Comparison of ENCODE assay signal across 10 mouse cellular contexts in genomic region chr17:46129741-46130498, GRCm38 (mm10). TPM values are rescaled to one million over a fixed set of nuclear protein-coding genes. Genes with fewer than 3 reads are reported as not detected.
A peak's percentile ranks its signal among the peaks of the same experiment; 100 is the strongest.
DNase-seq lines count a peak whose midpoint lies in the region; ATAC-seq and TF ChIP-seq lines count a peak whose summit lies in the region.
"Had no signal": no experiment of that assay in that cellular context is flagged by ENCODE, and none has a peak within 500 bp of the region (broad histone marks: within the 10 kb centered on the region; RNA-seq: fewer than 3 reads in every experiment).

No protein-coding gene starts in this region.

- H3K4me1 ChIP-seq in cortical plate, adult 2 months (ENCODE audit: control insufficient read depth, insufficient read depth, low read length), result no peaks in the 10 kb centered on the region; the same call in 1 of the 2 replicates
- H3K4me1 ChIP-seq in hindbrain, embryonic 16.5 days (ENCODE audit: control insufficient read depth, insufficient read depth, low read depth, low read length), result no peaks in the 10 kb centered on the region

- H3K27me3 ChIP-seq in hindbrain, embryonic 16.5 days (replicated peaks; ENCODE audit: control insufficient read depth, insufficient read depth, low read length), result no peaks in the 10 kb centered on the region

- no peak overlapping the region for H3K4me3 ChIP-seq in cortical plate, adult 2 months (ENCODE audit: insufficient read depth, low read length)
- no peak overlapping the region for H3K4me3 ChIP-seq in hindbrain, embryonic 16.5 days (ENCODE audit: low read length)
- H3K4me3 ChIP-seq: erythroblast, embryonic 14.5 days had no signal

- no peak for ATAC-seq in inflammation-experienced regulatory T-cells, adult 6 months
- ATAC-seq in hindbrain, embryonic 16.5 days, result no peak; the same call in 1 of the 2 replicates

- H3K36me3 ChIP-seq in hindbrain, embryonic 16.5 days (ENCODE audit: control insufficient read depth, insufficient read depth, low read length), result peaks cover 37% of the 10 kb centered on the region

- no peak for TF ChIP-seq CTCF in cortical plate, adult 2 months (IDR thresholded peaks at IDR 0.05; ENCODE audit: extremely low read depth, insufficient read depth, low read length)

- H3K9me3 ChIP-seq in hindbrain, embryonic 16.5 days (ENCODE audit: control insufficient read depth, low read length), result no peaks in the 10 kb centered on the region

- no peak overlapping the region; the same call in 1 of the 2 replicates for H3K27ac ChIP-seq in cortical plate, adult 2 months (ENCODE audit: insufficient read depth, low read length)
- no peak overlapping the region for H3K27ac ChIP-seq in hindbrain, embryonic 16.5 days (ENCODE audit: low read depth, low read length)
- H3K27ac ChIP-seq: liver, embryonic 14.5 days had no signal

- H3K4me2 ChIP-seq in hindbrain, embryonic 16.5 days (ENCODE audit: low read length), result no peak overlapping the region

- WGBS in hindbrain, embryonic 16.5 days, result 77% methylated on average over 13 of the region's 13 CpGs

- peak; percentile 44 for DNase-seq in kidney, postnatal 10 days
- DNase-seq in kidney, postnatal 36 days, result no peak
- DNase-seq in heart, adult 8-10 months (ENCODE audit: low spot score), result peak; percentile 71
- peak; percentile 65 for DNase-seq in lung, postnatal 36 days
- DNase-seq in retina, embryonic 14.5 days (ENCODE audit: low spot score), result no peak

- TF ChIP-seq POLR2A in cortical plate, adult 2 months (IDR thresholded peaks at IDR 0.05; ENCODE audit: extremely low read depth, insufficient read depth, low read length), result peak; percentile 19; the same call in 1 of the 2 replicates

- H3K9ac ChIP-seq in hindbrain, embryonic 16.5 days (ENCODE audit: low read depth, low read length), result no peak overlapping the region
- H3K9ac ChIP-seq: liver, embryonic 14.5 days had no signal

RNA-seq across cellular contexts. Expression of gene Rsph9, which starts 14.1 kb away (rescaled TPM):
- polyA plus RNA-seq in cortical plate, adult 2 months (2012; rRNA removed), result 27.3 and 29.9 TPM in 2 replicates
- total RNA-seq in heart, adult 8-10 months (2022), result under 1 TPM; 0.57 to 0.97 (median 0.84) TPM
- polyA plus RNA-seq in inflammation-experienced regulatory T-cells, adult 6 months (2017; shearing (Covaris generic)), result 1 to 10 TPM in 2 of 3 experiments, under 1 TPM in 1; 0.94 to 2.3 (median 1.3) TPM
- polyA plus RNA-seq in hindbrain, embryonic 16.5 days (2015; fragmentation: Nextera tagmentation; extraction: Ambion mirVana), result 54.8 and 62.7 TPM in 2 replicates
- polyA plus RNA-seq: erythroblast, embryonic 14.5 days had no signal

RNA-seq across cellular contexts. Expression of gene Mrps18a, which starts 19.1 kb away (rescaled TPM):
- polyA plus RNA-seq in cortical plate, adult 2 months (2012; rRNA removed), result 107 and 120 TPM in 2 replicates
- 100 to 1,000 TPM; 144 to 157 (median 149) TPM for total RNA-seq in heart, adult 8-10 months (2022)
- 100 to 1,000 TPM in 2 of 3 experiments, 10 to 100 TPM in 1; 97.0 to 127 (median 110) TPM for polyA plus RNA-seq in inflammation-experienced regulatory T-cells, adult 6 months (2017; shearing (Covaris generic))
- 152 and 163 TPM in 2 replicates for polyA plus RNA-seq in hindbrain, embryonic 16.5 days (2015; fragmentation: Nextera tagmentation; extraction: Ambion mirVana)

RNA-seq across cellular contexts. Expression of gene Mad2l1bp, which starts 23.4 kb away (rescaled TPM):
- 16.0 and 17.6 TPM in 2 replicates for polyA plus RNA-seq in cortical plate, adult 2 months (2012; rRNA removed)
- total RNA-seq in heart, adult 8-10 months (2022), result 10 to 100 TPM; 19.2 to 27.4 (median 21.6) TPM
- 10 to 100 TPM; 47.3 to 55.4 (median 53.1) TPM for polyA plus RNA-seq in inflammation-experienced regulatory T-cells, adult 6 months (2017; shearing (Covaris generic))
- 22.1 and 23.0 TPM in 2 replicates for polyA plus RNA-seq in hindbrain, embryonic 16.5 days (2015; fragmentation: Nextera tagmentation; extraction: Ambion mirVana)

RNA-seq across cellular contexts. Expression of gene Gtpbp2, which starts 30.9 kb away (rescaled TPM):
- 161 and 187 TPM in 2 replicates for polyA plus RNA-seq in cortical plate, adult 2 months (2012; rRNA removed)
- 10 to 100 TPM; 55.8 to 74.5 (median 59.0) TPM for total RNA-seq in heart, adult 8-10 months (2022)
- 10 to 100 TPM; 47.8 to 71.3 (median 51.3) TPM for polyA plus RNA-seq in inflammation-experienced regulatory T-cells, adult 6 months (2017; shearing (Covaris generic))
- polyA plus RNA-seq in hindbrain, embryonic 16.5 days (2015; fragmentation: Nextera tagmentation; extraction: Ambion mirVana), result 39.6 and 41.0 TPM in 2 replicates

Comparison
In these comparisons a context has a peak if more than half of its experiments do, and no peak if none do; other contexts are left out.
1. DNase-seq: peak in kidney, postnatal 10 days (single experiment), heart, adult 8-10 months (single experiment) and lung, postnatal 36 days (single experiment); none in kidney, postnatal 36 days (0 of 2) and retina, embryonic 14.5 days (single experiment).